9 mouse cellular contexts compared by ENCODE assay signal in the genomic region with DNA sequence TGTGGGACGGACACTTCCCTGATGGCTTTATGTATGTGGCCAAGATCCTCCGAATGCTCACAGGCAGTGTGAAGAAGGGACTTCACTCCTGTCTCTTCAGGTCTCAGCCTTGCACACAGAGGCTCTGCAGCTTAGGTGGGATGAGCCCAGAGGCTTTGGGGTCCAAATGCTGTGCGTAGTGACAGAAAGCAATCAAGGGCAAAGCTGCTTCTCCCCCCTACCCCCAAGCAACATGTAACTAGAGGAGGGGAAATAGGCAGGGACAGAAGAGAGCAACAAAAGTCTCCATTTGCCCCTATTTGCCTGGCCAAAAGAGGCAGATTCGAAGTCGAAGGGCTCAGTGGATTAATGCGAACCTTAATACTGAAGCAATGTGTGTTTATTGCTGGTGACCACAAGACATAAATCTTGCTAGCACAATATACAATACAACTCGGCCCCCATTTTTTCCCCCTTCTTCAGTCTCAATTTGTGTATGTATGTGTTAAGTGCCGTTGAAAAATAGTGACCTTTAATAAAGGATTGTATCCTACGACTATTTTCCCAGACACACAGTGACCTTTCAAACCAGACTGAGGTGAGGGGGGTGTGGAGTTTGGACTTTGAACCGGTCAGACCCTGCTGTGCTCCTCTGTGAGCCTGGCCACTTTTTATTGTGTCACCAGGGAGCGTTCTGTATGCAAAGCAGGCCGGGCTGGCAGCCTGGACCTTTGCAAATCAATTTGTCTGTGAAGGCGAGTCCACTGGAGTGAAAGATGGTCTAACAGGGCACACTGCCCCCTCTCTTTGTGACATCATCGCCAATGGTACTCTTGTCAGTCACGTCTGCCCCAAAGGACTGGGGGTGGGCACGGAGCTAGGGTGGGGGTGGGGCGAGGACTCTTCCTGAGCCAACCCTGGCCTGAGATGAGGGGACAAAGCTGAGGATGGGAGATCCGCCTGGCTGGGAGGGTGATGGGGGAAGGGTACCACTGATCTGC.
DNase-seq lines count a peak whose midpoint lies in the region; ATAC-seq and TF ChIP-seq lines count a peak whose summit lies in the region.
"Had no signal": no experiment of that assay in that cellular context is flagged by ENCODE, and none has a peak within 500 bp of the region (broad histone marks: within the 10 kb centered on the region; RNA-seq: fewer than 3 reads in every experiment).

No protein-coding gene starts in this region.

- H3K27ac ChIP-seq in lung, embryonic 14.5 days (ENCODE audit: low read depth), result no peak overlapping the region
- no peak overlapping the region for H3K27ac ChIP-seq in lung, postnatal 0 days (ENCODE audit: low read length)
- H3K27ac ChIP-seq in liver, embryonic 16.5 days (ENCODE audit: low read length), result no peak overlapping the region

- no peaks in the 10 kb centered on the region for H3K4me1 ChIP-seq in lung, embryonic 14.5 days (ENCODE audit: insufficient read depth)
- H3K4me1 ChIP-seq in lung, postnatal 0 days (ENCODE audit: insufficient read depth, low read depth, low read length), result no peaks in the 10 kb centered on the region
- no peaks in the 10 kb centered on the region for H3K4me1 ChIP-seq in liver, embryonic 16.5 days (ENCODE audit: control insufficient read depth, low read depth, low read length)

- ATAC-seq in lung, embryonic 14.5 days (ENCODE audit: insufficient read depth), result peak; percentile 53; the same call in 1 of the 2 replicates
- ATAC-seq in lung, postnatal 0 days, result no peak
- peak; percentile 87 for ATAC-seq in liver, embryonic 16.5 days (ENCODE audit: low read depth)

- intact Hi-C loops in heart, postnatal 14 days (cut with DNase I), result no loop called here

- H3K4me3 ChIP-seq in lung, embryonic 14.5 days (ENCODE audit: low read depth, low read length), result no peak overlapping the region
- no peak overlapping the region for H3K4me3 ChIP-seq in lung, postnatal 0 days (ENCODE audit: low read depth, low read length)
- no peak overlapping the region for H3K4me3 ChIP-seq in liver, embryonic 16.5 days (ENCODE audit: low read depth, low read length)

- H3K4me2 ChIP-seq in lung, embryonic 14.5 days, result no peak overlapping the region
- no peak overlapping the region for H3K4me2 ChIP-seq in lung, postnatal 0 days (replicated peaks; ENCODE audit: low read depth, low read length)
- 0 out of 2 replicates have a peak overlapping the region, but pooled peaks have one; percentile 18 for H3K4me2 ChIP-seq in liver, embryonic 16.5 days (ENCODE audit: low read depth, low read length)

- H3K9me3 ChIP-seq in lung, embryonic 14.5 days (ENCODE audit: low read depth, low read length), result no peaks in the 10 kb centered on the region
- no peaks in the 10 kb centered on the region for H3K9me3 ChIP-seq in lung, postnatal 0 days (ENCODE audit: low read length)
- no peaks in the 10 kb centered on the region for H3K9me3 ChIP-seq in liver, embryonic 16.5 days (replicated peaks; ENCODE audit: control insufficient read depth, low read length)

- H3K27me3 ChIP-seq in lung, embryonic 14.5 days (ENCODE audit: insufficient read depth, low read length), result 0 out of 2 replicates have a peak, but pooled peaks cover 8% of the 10 kb centered on the region
- no peaks in the 10 kb centered on the region for H3K27me3 ChIP-seq in lung, postnatal 0 days (replicated peaks; ENCODE audit: insufficient read depth, low read length)
- H3K27me3 ChIP-seq in liver, embryonic 16.5 days (ENCODE audit: control insufficient read depth, insufficient read depth, low read depth, low read length), result no peaks in the 10 kb centered on the region

- no peak for DNase-seq in lung, embryonic 14.5 days
- DNase-seq in lung, postnatal 0 days (ENCODE audit: low spot score), result no peak
- peak; percentile 69 to 74 for DNase-seq in kidney, adult 8-10 months
- DNase-seq in yolk sac, embryonic 10.5 days (ENCODE audit: low spot score), result peak; percentile 75
- no peak for DNase-seq in adrenal gland, postnatal 25 days
- no peak for DNase-seq in adrenal gland, adult 18-20 months (ENCODE audit: low spot score in 2 of 2)
- no peak for DNase-seq in heart, postnatal 14 days
- DNase-seq: lung, adult 18-20 months had no signal

- WGBS in lung, embryonic 14.5 days, result 30% methylated on average over 18 of the region's 18 CpGs
- whole genome bisulfite sequencing in lung, postnatal 0 days, result 39% methylated on average over 18 of the region's 18 CpGs
- 40% methylated on average over 18 of the region's 18 CpGs for WGBS in liver, embryonic 16.5 days (ENCODE audit: insufficient replicate concordance)

- no peak for TF ChIP-seq EP300 in lung, postnatal 0 days (IDR thresholded peaks at IDR 0.05)

- no peak for TF ChIP-seq CTCF in lung, embryonic 14.5 days (IDR thresholded peaks at IDR 0.05; ENCODE audit: low read depth)
- no peak for TF ChIP-seq CTCF in lung, postnatal 0 days (IDR thresholded peaks at IDR 0.05)

- H3K9ac ChIP-seq in lung, embryonic 14.5 days, result no peak overlapping the region
- no peak overlapping the region for H3K9ac ChIP-seq in lung, postnatal 0 days (replicated peaks; ENCODE audit: low read depth)
- H3K9ac ChIP-seq in liver, embryonic 16.5 days (ENCODE audit: low read depth, low read length), result no peak overlapping the region

- H3K36me3 ChIP-seq in lung, embryonic 14.5 days (ENCODE audit: insufficient read depth), result no peaks in the 10 kb centered on the region
- no peaks in the 10 kb centered on the region for H3K36me3 ChIP-seq in lung, postnatal 0 days (ENCODE audit: insufficient read depth, low read length)
- H3K36me3 ChIP-seq in liver, embryonic 16.5 days (ENCODE audit: control insufficient read depth, insufficient read depth), result no peaks in the 10 kb centered on the region

Comparison
In these comparisons a context has a peak if more than half of its experiments do, and no peak if none do; other contexts are left out.
1. DNase-seq: peak in kidney, adult 8-10 months (2 of 2) and yolk sac, embryonic 10.5 days (single experiment); none in lung, embryonic 14.5 days (single experiment), lung, postnatal 0 days (single experiment), adrenal gland, postnatal 25 days (single experiment), adrenal gland, adult 18-20 months (0 of 2) and heart, postnatal 14 days (0 of 2).